Mouse (Mus musculus) adrenal gland, adult (tissue): Measurements from ENCODE around the gene Ulk4.

Experiments used
- DNase-seq, 2 experiments: peaks; one replicate each; pipeline ENCODE4 v3.0.0; 2022 to 2023; ENCODE audit warnings: low spot score in 1 of 2; ENCODE audit not compliant: inconsistent age in 2 of 2

Ulk4 gene

DNA sequence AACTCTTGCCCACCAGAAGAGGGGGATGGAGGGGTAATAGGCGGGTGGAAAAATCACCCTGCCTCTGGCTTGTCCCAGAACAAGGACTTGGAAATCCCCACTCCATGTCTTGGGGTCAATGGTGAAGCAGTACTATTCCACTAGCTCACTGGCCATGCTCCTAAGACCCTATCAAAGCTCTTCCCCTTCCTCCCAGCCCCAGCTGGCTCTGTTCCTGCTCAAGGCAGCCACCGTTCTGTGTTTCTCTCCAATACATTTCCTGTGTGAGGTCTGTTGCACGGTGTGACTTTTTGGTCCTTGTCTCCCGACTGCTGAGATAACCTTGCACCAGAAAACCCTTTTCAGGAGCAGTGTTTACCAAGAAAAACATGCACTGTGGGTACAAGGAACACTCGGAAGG is 155.0 kb downstream of the Ulk4 start:
- DNase-seq = no peak

DNA sequence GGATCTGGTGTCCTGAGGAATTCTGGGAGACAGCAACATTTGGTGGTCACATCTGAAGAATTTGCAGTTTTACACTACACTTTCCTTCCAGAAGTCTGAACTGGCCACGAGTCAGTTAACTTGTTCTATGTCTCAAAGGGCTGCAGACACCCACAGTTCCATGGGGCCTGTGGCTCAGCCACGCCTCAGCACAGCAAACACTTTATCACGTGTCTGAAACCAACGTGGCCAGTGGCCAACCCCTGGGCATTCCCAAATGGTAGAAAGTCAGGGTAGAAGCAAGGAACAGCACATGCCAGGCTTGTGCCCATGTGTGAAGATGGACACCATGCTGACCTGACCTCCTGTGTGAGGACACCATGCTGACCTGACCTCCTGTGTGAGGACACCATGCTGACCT is 159.1 kb downstream of the Ulk4 start:
- no peak for DNase-seq

DNA sequence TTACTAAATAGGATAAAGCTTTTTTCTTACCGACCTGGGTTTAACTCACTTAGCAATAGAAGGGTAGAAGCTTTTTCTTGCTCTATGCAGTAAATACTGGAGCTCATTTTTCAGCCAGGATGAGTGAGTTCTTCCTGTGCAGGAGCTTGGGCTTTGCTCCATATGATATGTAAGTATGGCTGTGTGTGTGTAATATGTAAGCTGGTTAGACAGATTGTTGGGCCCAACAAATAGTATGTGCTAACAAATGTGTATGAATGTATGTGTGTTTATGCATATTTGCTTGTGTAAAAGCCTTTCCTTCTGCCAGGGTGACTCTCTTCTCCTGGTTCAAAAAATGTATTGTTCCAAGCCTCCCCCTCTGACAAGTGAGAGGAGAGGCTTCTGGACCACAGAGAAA is 164.9 kb downstream of the Ulk4 start:
- DNase-seq = no peak

DNA sequence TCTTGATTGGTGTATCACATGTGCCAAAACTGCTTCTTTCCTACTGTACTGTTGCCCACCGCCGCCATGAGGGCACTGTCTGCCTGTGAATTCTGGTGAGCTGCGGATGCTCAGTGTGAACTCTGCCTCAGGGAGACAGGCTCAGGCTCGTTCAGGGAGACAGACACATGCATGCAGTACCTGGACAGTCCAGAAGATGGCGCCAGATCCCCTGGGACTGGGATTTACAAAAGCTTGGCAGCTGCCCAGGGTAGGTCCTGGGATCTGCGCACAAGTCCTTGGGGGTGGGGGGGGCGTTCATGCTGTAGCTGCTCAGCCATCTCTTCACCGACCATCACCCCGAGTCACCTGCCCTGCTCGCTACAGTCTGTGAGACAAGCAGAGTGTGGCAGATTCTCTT is 168.9 kb downstream of the Ulk4 start:
- DNase-seq = peak; percentile 66 to 88

DNA sequence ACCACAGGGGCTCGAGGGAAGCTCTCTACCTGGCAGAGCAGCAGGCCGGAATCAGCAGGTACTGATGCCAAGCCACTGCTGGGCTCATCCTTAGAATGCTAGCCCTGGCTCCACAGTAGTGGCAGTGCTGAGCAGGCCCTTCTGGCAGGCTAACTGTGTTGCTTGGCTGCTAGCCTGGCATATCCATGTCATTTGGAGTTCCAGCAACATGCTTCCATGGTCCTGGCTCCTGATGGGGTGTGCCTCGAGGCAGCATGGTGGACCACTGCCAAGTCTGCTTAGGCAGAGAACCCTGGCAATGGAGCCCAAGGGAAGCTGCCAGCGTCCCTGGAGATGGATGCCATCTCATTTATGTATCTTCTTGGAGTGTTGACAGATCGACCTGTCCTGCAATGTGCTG is 169.4 kb downstream of the Ulk4 start:
- DNase-seq = peak; percentile 6 to 38

DNA sequence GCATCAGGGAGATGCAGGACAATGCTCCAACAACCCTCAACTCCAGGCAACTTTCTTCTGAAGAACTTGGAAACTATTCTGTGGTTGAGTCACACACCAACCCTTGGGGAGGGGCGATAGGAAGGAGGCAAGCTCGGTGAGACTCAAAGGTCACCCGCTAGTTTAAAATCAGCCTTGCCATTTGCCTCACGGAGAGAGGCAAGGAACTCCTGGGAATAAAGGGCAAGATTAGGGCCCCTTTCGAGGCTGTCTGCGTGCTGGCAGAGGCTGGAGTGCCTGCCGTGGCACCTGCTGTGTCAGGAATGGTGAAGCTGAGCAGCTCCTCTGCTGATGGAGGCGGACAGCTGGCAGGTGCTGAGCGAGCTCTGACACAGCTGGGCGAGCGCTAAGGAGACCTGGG is 169.9 kb downstream of the Ulk4 start:
- peak; percentile 5 to 22 for DNase-seq

DNA sequence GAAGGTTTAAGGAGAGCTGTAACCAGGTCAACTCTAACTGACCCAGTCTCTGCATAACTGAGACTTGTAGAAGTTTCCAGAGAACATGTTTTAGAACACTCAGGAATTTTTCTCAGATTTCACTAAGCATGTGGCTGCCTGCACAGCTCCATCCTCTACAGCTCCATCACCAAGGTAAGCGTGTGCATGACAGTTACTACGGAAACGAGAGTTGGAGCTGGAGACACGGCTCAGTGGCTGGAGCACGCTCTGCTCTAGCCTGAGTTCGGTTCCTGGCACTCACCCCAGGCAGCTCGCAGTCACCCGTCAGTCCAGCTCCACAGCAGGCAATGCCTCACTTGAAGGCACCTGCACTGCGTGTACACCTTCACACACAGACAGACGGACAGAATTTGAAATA is 175.5 kb downstream of the Ulk4 start:
- DNase-seq = no peak

DNA sequence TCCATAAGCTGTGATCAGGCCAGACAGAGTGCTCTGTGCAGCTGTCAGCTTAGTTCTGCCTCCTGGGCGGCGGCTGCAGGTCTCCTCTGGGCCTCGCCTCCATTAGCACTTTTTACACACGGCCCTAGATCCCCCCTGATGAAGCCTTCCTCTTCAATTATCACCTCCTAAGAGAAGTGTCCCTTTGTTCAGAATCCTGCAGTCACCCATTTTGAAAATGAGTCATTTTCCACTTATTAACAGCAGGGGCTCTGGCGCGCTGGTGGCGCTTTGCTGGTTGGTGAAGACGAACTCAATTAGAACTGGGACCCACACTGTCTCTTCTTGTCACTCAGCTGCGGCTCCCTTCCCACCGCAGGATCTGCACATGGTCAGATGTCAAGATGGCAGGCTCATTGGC is 177.5 kb downstream of the Ulk4 start:
- DNase-seq = no peak

DNA sequence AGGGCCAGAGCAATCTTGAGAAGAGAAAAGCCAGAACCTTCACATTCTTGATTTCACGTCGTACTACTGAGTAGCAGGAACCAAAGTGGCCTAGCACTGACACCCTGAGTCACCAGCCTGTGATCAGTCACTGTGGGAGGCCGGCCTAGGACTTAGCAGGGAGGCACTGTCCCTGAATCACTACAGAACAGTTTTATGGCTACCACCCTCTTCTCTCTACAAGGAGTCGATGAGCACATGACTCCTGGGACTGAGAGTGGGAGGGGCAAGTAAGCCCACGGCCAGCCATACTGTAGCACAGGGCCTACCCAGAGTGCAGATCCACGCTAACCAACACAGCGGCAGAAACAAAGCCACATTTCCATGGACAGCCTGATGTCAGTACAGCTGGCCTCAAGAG is 183.2 kb downstream of the Ulk4 start:
- DNase-seq = peak; percentile 58 to 60

DNA sequence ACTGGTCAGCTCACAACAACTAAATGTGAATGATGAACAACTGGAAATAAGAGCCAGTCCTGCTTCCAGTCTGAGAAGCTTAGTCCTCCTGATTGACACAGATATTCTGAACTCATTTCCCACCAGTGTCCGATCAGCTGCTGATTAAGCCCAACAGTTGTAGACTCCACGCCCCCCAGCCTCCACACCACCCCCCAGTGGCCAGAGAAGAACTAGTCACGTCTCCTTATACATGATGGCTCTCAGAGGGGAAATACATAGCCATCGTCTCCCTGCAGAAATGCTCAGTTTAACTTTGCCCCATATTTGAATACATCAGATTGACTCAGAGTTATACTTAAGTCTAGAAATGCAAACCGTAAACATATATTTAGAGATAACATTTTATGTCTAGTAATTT is 184.4 kb downstream of the Ulk4 start:
- DNase-seq = peak in 1 of 2 experiments; percentile 29

DNA sequence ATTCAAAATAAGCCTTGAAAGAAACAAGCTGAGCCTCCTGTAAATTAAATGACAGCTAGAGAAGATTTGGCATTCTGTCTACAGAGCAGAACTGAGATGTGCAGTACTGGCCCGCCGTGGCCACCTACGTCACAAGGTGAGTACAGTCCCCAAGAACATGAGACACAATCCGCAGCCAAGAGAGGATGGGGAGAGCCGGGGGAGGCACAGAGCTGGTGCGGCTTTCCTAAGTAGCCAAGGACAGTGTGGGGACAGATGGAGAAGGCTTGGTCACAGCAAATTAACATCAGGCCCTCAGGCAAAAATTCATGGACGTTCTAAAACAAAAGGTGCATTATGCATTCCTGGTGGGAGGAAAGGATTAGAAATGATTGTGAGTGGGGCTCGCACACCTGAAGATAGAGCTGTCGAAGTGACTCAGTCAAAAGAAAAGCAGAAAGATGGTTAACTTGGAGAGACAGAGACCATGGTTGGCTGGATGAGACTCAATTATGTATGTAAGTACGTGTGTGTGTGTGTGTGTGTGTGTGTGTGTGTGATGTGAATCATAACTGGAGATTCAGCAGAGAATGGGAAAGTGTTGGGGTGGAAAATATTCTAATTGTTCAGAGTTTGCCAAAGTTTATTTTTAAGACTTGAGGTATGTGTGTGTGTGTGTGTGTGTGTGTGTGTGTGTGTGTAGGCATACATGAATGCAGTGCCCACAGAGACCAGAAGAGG is 185.8 kb downstream of the Ulk4 start:
- no peak for DNase-seq

DNA sequence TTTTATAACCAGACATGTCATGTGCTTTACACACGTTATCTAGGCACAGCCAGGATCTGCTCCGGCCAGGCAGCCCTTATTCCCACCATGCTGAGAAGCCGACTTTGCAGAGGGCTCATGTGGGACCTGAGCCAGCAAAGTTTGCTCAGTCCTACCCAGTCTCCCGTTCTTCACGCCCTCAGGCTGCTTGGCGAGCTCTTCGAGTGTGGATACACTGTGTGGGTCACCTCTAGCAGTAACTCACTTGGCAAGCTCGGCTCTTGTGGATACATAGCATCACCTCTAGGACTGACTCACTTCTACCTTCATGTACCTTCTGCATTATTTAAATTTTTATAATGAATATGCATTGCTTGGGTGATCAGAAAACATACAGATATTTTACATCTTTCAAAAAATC is 189.3 kb downstream of the Ulk4 start:
- DNase-seq = no peak

GRCm38 (mm10) chr9:121084191-121084590 is 192.8 kb downstream of the Ulk4 start:
- no peak for DNase-seq

DNA sequence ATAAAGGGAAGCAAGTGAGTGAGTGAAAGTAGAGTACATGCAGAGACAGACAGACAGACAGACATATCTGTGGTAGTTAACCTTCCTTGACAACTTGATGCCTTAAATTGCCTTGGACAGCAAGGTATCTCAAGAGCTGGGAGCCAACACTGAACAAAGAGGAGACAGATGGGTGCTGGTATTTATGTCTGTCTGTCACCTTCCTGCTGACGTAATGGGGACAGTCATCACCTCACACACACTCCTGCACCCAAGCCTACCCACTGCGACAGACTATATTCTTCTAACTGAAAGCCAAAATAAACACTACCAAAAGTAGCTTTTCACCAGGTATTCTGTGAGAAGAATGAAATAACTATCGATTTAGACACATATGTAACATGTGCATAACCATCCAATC is 196.2 kb downstream of the Ulk4 start:
- no peak for DNase-seq

GRCm38 (mm10) chr9:121080413-121080812 is 196.6 kb downstream of the Ulk4 start:
- DNase-seq = no peak

GRCm38 (mm10) chr9:121079388-121080088 is 197.5 kb downstream of the Ulk4 start:
- no peak for DNase-seq

- no peak for DNase-seq
Measured at GRCm38 (mm10) chr9:121076291-121076690, 200.7 kb downstream of the Ulk4 start.

DNA sequence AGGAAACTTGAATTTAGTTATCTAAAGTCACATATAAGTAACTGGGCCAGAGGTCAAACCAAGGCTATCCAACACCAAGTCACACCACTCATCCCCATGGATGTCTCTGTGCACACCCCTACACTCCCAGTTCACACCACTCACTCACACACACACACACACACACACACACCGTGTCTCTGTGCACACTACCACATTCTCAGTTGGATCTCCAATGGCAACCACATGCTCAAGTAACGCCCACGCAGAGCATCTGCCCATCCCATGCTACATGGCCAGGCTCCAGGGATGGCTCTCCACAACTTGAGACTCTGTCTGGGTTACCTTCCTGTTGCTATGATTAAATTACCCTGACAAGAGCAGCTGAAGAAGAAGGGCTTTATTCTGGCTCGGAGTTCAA is 201.8 kb downstream of the Ulk4 start:
- no peak for DNase-seq

- no peak for DNase-seq
Measured at GRCm38 (mm10) chr9:121074726-121075125, 202.3 kb downstream of the Ulk4 start.

- DNase-seq = no peak
Measured at GRCm38 (mm10) chr9:121072127-121072757, 204.8 kb downstream of the Ulk4 start.

DNA sequence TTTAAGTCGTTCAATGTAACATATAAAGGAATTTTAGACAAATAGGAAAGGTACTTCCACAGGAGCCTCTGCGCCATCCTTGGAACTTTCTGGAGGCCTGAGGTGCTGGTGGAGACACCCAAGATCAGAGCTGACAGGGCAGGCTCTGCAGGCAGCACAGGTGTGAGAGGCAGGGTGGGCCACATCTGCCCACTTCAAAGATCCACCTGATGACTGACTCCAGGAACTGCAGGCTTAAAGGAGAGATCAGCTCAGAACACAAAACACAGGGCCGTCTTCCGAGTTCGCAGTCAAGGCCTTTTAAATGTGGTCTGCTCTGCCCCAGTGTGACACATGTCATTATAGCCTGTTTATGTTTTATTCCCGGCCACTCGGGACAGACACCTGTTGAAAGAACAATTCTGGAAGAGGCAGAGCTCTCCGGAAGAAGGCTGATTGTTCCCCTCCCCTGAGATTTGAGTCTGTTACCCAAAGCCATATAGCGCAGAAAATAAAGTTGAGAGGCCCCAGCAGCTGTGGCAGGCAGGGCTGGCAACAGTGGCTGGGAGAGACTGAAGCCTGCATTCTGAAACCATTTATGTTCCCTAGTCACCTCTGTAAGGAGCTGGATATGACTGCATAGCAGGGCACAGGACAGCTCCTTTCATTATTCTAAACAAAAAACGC is 205.4 kb downstream of the Ulk4 start:
- no peak for DNase-seq

GRCm38 (mm10) chr9:121071050-121071449 is 205.9 kb downstream of the Ulk4 start:
- peak; percentile 77 to 86 for DNase-seq
